Mouse (Mus musculus) C2C12 (cell line): ENCODE measurements at regions not wholly inside any gene's neighbourhood (a gene's known extent, or its start where the extent isn't known, plus 50 kb on each side); places are given as distances from the start of the nearest gene placed in this dataset.

Experiments used
- H3K27me3 ChIP-seq: one replicate; pipeline ENCODE4 v1.6.1; 2011; ENCODE audit not compliant: control insufficient read depth, insufficient read depth, insufficient read length
- H3K36me3 ChIP-seq: one replicate; pipeline ENCODE4 v1.6.1; 2011; ENCODE audit not compliant: control insufficient read depth, insufficient read depth
- H3K4me3 ChIP-seq: one replicate; pipeline ENCODE4 v1.5.1; 2011; ENCODE audit warnings: mild to moderate bottlenecking, control low read depth; ENCODE audit not compliant: poor library complexity, insufficient read depth, severe bottlenecking
- H3K79me2 ChIP-seq: one replicate; pipeline ENCODE4 v1.6.1; 2011; ENCODE audit not compliant: control insufficient read depth, insufficient read depth
- H3K79me3 ChIP-seq: one replicate; pipeline ENCODE4 v1.6.1; 2011; ENCODE audit warnings: low read depth, control low read depth
- H3ac ChIP-seq: one replicate; pipeline ENCODE3; 2011; ENCODE audit warnings: low read depth; ENCODE audit not compliant: control insufficient read depth, insufficient read length
- CEBPB ChIP-seq: IDR thresholded peaks from one replicate; pipeline ENCODE4 v1.6.1; 2011; ENCODE audit warnings: low read depth, mild to moderate bottlenecking, control low read depth, moderate library complexity
- CTCF ChIP-seq: IDR thresholded peaks from one replicate; pipeline ENCODE4 v1.5.1; 2011; ENCODE audit not compliant: control insufficient read depth, insufficient read depth, insufficient read length
- FOSL1 ChIP-seq: IDR thresholded peaks from one replicate; pipeline ENCODE4 v1.8.0; 2011; ENCODE audit warnings: mild to moderate bottlenecking, low read length; ENCODE audit not compliant: poor library complexity, insufficient read depth, severe bottlenecking
- MAX ChIP-seq: IDR thresholded peaks from one replicate; pipeline ENCODE4 v1.6.1; 2011; ENCODE audit warnings: mild to moderate bottlenecking, control low read depth
- MYOD1 ChIP-seq: IDR thresholded peaks from one replicate; pipeline ENCODE4 v1.6.1; 2011; ENCODE audit warnings: low read depth; ENCODE audit not compliant: control insufficient read depth, insufficient read length
- MYOG ChIP-seq: IDR thresholded peaks from one replicate; pipeline ENCODE4 v1.6.1; 2011; ENCODE audit not compliant: control insufficient read depth, insufficient read length; ENCODE audit errors: extremely low read depth
- USF1 ChIP-seq: IDR thresholded peaks from one replicate; pipeline ENCODE4 v1.6.1; 2011; ENCODE audit warnings: low read depth, mild to moderate bottlenecking, control low read depth, moderate library complexity

GRCm38 (mm10) chr2:148181518-148181917 lies 134.7 kb upstream of the Foxa2 start:
- no peaks in the 10 kb centered on the region for H3K79me2 ChIP-seq
- no peak for TF ChIP-seq MYOG
- no peak for TF ChIP-seq CTCF
- TF ChIP-seq USF1: no peak
- TF ChIP-seq FOSL1: no peak
- TF ChIP-seq CEBPB: no peak
- H3K79me3 ChIP-seq: no peaks in the 10 kb centered on the region
- H3ac ChIP-seq: no peak overlapping the region
- no peaks in the 10 kb centered on the region for H3K36me3 ChIP-seq
- H3K4me3 ChIP-seq: no peak overlapping the region
- no peaks in the 10 kb centered on the region for H3K27me3 ChIP-seq

DNA sequence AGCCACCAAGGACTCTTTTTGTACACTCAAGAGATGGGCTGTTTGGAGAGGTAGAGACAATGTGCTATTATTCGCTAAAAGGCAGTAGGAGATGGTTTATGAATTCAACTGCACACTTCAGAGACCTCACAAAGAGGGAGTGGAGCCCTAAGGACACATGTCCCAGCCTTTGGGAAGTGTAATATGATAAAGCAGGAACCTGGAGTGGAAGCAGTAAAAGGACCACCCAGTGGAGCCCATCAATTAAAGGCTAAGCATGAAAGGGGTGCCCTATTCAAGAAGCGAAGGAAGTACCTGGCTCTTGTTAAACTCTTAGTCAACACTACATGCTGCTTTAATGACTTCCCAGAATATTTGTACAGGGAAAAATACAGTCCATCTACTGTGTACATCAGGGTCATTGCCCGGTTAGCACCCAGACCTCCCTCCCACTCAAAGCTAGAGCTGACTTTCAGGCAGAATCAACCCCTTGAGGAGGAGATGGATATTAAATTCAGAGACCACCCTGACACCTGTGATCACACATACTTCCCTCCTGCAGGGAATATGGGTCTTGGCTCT lies 135.8 kb upstream of the Foxa2 start:
- H3K4me3 ChIP-seq: no peak overlapping the region
- H3K27me3 ChIP-seq: no peaks in the 10 kb centered on the region
- H3K36me3 ChIP-seq: no peaks in the 10 kb centered on the region
- TF ChIP-seq FOSL1 (no peak), MAX (no peak), CTCF (no peak), CEBPB (no peak), MYOD1 (no peak), MYOG (no peak), USF1 (no peak)
- no peaks in the 10 kb centered on the region for H3K79me3 ChIP-seq
- H3K79me2 ChIP-seq: no peaks in the 10 kb centered on the region
- no peak overlapping the region for H3ac ChIP-seq

- Histone ChIP-seq H3K79me3 (no peaks in the 10 kb centered on the region), H3ac (no peak overlapping the region), H3K79me2 (no peaks in the 10 kb centered on the region), H3K4me3 (no peak overlapping the region), H3K27me3 (no peaks in the 10 kb centered on the region), H3K36me3 (no peaks in the 10 kb centered on the region)
- no peak for TF ChIP-seq CTCF
- peak; percentile 19 for TF ChIP-seq FOSL1
- no peak for TF ChIP-seq MYOG
- no peak for TF ChIP-seq MYOD1
- no peak for TF ChIP-seq USF1
- peak; percentile 73 for TF ChIP-seq CEBPB
- peak; percentile 85 for TF ChIP-seq MAX
Measured at GRCm38 (mm10) chr2:148184801-148185212, 138.0 kb upstream of the Foxa2 start.

- Histone ChIP-seq H3K4me3 (no peak overlapping the region), H3ac (no peak overlapping the region), H3K79me3 (no peaks in the 10 kb centered on the region), H3K36me3 (no peaks in the 10 kb centered on the region), H3K79me2 (no peaks in the 10 kb centered on the region), H3K27me3 (no peaks in the 10 kb centered on the region)
- TF ChIP-seq CEBPB: peak; percentile 69
- no peak for TF ChIP-seq CTCF
Measured at GRCm38 (mm10) chr2:148186363-148186991, 139.7 kb upstream of the Foxa2 start.

DNA sequence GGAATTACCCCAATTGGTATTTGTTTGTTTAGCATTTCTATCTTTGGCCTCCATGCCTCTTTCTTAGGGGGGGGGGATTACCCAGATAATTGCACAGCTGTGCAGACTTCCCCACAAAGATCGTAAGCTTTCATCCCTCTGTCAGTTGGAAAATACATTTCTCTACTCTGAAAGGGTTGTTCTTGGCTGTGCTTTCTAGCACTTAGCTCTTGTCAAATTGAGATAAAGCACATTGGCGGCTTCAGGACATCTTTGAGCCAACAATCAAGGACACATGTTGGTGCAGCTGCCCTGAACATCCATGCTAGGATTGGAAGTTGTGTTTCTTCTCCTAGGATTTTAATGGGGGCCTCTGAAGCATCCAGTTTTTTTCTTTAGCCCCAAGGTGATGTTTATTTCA lies 142.1 kb upstream of the Foxa2 start:
- H3K4me3 ChIP-seq: no peak overlapping the region
- no peaks in the 10 kb centered on the region for H3K79me3 ChIP-seq
- no peak overlapping the region for H3ac ChIP-seq
- no peaks in the 10 kb centered on the region for H3K79me2 ChIP-seq
- H3K36me3 ChIP-seq: no peaks in the 10 kb centered on the region
- no peak for TF ChIP-seq CEBPB
- no peak for TF ChIP-seq MYOD1
- TF ChIP-seq USF1: no peak
- TF ChIP-seq CTCF: no peak
- no peak for TF ChIP-seq MYOG
- no peak for TF ChIP-seq MAX
- no peak for TF ChIP-seq FOSL1
- H3K27me3 ChIP-seq: no peaks in the 10 kb centered on the region

DNA sequence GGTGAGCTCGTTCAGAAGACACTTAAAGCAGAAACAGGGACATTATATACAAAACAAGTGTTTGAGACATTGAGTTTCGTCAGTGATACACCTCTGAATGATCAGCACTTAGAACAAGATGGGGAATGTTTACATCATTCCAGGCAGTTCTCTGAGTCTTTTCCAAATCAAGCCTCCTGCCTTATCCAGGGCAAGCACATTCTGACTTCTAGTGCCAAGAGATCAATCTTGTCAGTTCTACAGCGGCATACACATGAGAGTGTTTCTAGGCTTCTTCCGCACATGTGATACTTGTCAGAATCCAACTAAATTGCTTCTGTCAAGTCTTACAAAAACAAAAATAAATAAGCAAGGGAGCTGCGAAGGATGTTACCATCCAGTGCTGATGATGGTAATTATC lies 142.5 kb upstream of the Foxa2 start:
- Histone ChIP-seq H3K27me3 (no peaks in the 10 kb centered on the region), H3K79me2 (no peaks in the 10 kb centered on the region), H3K79me3 (no peaks in the 10 kb centered on the region), H3ac (no peak overlapping the region), H3K4me3 (no peak overlapping the region), H3K36me3 (no peaks in the 10 kb centered on the region)
- no peak for TF ChIP-seq CTCF
